Mouse (Mus musculus): ENCODE measurements around the gene Kalrn. TPM values are rescaled to one million over a fixed set of nuclear protein-coding genes. Genes with fewer than 3 reads are reported as not detected.

Gene Kalrn
- polyA plus RNA-seq, 1 experiment from 2014 or later = 30.0 TPM

DNA sequence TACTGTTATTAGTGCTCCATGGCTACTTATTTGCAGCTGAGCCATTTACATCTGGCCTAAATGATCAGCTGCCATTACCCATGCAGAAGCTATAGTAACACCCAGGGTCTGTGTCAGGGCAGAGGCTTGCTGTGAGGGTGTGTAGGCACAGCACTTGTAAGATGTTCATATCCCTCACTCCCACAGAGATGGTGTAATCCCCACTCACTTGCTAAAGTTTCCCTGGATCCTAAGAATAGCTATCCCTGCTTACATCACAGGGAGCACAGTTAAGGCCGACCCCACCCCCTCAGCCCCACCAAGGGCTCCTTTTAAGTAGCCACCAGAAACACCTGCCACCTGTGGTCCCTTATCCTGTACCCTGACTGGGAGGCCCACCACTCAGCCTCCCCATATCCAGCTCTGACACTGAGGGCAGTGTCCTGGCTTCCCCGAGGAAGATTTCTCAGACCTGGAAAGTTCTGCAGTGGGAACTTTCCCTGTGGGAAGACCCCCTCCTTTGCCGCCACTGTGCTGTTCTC, 83.5 kb downstream of the Kalrn start:
- H3K27me3 ChIP-seq = no peaks in the 10 kb centered on the region
- no peak overlapping the region for H3K9ac ChIP-seq
- H3K27ac ChIP-seq = no peak overlapping the region
- H3K36me3 ChIP-seq (replicated peaks) = no peaks in the 10 kb centered on the region
- no peak for ATAC-seq (ENCODE audit: low FRiP score)
- H3K4me2 ChIP-seq = no peak overlapping the region
- H3K9me3 ChIP-seq = no peaks in the 10 kb centered on the region
- no peak overlapping the region for H3K4me3 ChIP-seq (replicated peaks)
- 58% methylated on average over 3 of the region's 3 CpGs for WGBS
- H3K4me1 ChIP-seq = peaks cover 30% of the 10 kb centered on the region

GRCm38 (mm10) chr16:34487823-34488222, 85.5 kb downstream of the Kalrn start:
- ATAC-seq (ENCODE audit: low FRiP score) = no peak
- H3K9ac ChIP-seq = no peak overlapping the region
- no peak overlapping the region for H3K27ac ChIP-seq
- WGBS = 91% methylated on average over 5 of the region's 5 CpGs
- no peak overlapping the region for H3K4me2 ChIP-seq
- H3K27me3 ChIP-seq = no peaks in the 10 kb centered on the region
- H3K36me3 ChIP-seq (replicated peaks) = no peaks in the 10 kb centered on the region
- H3K4me3 ChIP-seq (replicated peaks) = no peak overlapping the region
- no peaks in the 10 kb centered on the region for H3K9me3 ChIP-seq
- H3K4me1 ChIP-seq = peaks cover 30% of the 10 kb centered on the region

DNA sequence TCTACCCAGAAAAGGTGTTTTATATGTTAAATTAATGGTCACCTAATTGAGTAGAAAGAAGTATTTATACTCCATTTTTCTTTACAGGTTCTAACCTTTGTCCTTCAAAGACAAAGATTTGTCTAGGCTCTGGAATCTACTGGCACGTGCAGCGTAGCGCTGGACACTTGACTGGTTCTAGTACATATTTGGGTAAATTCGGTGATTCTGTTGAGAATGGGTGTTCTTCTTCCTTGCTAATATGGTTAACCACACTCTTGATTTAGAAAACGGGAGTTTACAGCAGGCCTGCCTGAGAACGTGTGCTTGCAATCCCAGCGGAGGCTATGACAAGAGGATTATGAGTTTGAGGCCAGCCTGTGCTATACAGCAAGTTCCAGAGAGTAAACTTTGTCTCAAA, 86.1 kb downstream of the Kalrn start:
- WGBS = 89% methylated on average over 7 of the region's 7 CpGs
- Histone ChIP-seq H3K9ac (no peak overlapping the region), H3K27ac (no peak overlapping the region), H3K4me2 (no peak overlapping the region), H3K36me3 (replicated peaks) (no peaks in the 10 kb centered on the region), H3K9me3 (no peaks in the 10 kb centered on the region), H3K4me3 (replicated peaks) (no peak overlapping the region), H3K27me3 (no peaks in the 10 kb centered on the region), H3K4me1 (peaks cover 30% of the 10 kb centered on the region)
- ATAC-seq (ENCODE audit: low FRiP score) = no peak

- H3K4me1 ChIP-seq = peaks cover 23% of the 10 kb centered on the region
- 0 out of 2 replicates have a peak overlapping the region, but pooled peaks have one; percentile 36 for H3K27ac ChIP-seq
- no peak overlapping the region for H3K4me2 ChIP-seq
- H3K27me3 ChIP-seq = no peaks in the 10 kb centered on the region
- no peaks in the 10 kb centered on the region for H3K9me3 ChIP-seq
- ATAC-seq (ENCODE audit: low FRiP score) = no peak
- WGBS = 85% methylated on average over 6 of the region's 6 CpGs
- no peak overlapping the region for H3K4me3 ChIP-seq (replicated peaks)
- no peaks in the 10 kb centered on the region for H3K36me3 ChIP-seq (replicated peaks)
- H3K9ac ChIP-seq = no peak overlapping the region
Observed at GRCm38 (mm10) chr16:34485483-34485882, 87.8 kb downstream of the Kalrn start.

DNA sequence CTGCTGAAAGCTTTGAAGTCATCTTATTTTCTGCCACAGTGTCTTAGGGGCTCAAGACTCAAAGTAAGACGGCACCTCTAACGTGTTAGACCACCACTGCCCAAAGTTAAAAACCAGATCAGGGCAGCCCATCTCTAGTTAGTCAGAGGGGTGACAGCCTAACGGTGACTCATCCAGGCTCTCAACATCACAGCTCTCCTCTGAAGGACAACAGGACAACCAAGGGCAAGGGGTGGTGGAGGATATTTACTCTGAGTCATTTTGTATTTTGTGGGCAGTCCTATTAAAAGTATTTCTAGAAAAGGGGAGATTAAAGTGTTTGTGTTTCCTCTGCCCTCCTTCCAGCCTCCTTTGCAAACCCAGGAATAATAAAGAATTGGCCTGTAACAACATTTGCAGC, 88.4 kb downstream of the Kalrn start:
- WGBS = 70% methylated on average over 3 of the region's 3 CpGs
- Histone ChIP-seq H3K9ac (no peak overlapping the region), H3K27me3 (no peaks in the 10 kb centered on the region), H3K9me3 (no peaks in the 10 kb centered on the region), H3K36me3 (replicated peaks) (no peaks in the 10 kb centered on the region), H3K4me2 (no peak overlapping the region), H3K4me3 (replicated peaks) (no peak overlapping the region), H3K4me1 (peaks cover 19% of the 10 kb centered on the region), H3K27ac (no peak overlapping the region)
- ATAC-seq (ENCODE audit: low FRiP score) = no peak

DNA sequence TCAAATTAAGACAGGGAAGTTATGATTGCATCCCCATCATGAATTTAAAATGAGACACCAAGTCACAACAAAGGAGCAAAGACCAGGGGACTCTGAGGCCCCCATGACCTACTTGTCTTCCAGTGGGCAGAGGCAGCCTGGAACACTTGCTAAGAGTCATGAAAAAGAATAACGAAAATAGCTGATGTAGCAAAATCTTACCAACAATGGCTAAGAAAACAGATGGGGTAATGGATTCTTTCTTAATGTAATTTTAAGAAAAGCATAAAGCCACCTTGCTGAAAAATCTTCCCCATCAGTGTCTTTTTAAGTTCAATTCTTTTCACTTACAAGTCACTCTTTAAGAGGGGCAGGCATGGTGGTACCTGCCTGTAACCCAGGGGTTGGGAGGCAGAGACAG, 89.1 kb downstream of the Kalrn start:
- no peak for ATAC-seq (ENCODE audit: low FRiP score)

DNA sequence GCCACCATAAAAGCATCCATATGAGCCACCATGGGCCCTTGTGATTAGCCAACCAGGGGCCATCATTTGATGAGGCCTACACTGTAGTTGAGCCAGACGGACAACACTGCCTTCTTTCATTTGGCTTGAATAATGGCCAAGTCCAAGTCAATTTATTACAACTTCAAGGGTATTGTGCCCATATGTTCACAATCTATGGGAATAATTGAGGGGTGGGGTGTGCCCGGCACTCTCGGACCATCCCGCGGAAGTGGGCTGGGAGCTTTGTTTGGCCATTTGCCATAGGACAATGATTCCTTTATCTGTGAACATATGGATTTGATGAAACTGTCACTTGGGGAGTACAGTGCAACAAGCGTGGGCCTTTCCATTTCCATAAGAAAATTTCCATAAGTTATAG, 89.6 kb downstream of the Kalrn start:
- Histone ChIP-seq H3K9me3 (no peaks in the 10 kb centered on the region), H3K9ac (no peak overlapping the region), H3K27ac (no peak overlapping the region), H3K36me3 (replicated peaks) (no peaks in the 10 kb centered on the region), H3K4me2 (no peak overlapping the region), H3K4me3 (replicated peaks) (no peak overlapping the region), H3K27me3 (no peaks in the 10 kb centered on the region), H3K4me1 (peaks cover 16% of the 10 kb centered on the region)
- ATAC-seq (ENCODE audit: low FRiP score) = no peak
- WGBS = 54% methylated on average over 6 of the region's 6 CpGs

More for the DNA sequence above, 89.1 kb downstream of the Kalrn start:
- H3K27me3 ChIP-seq = no peaks in the 10 kb centered on the region
- H3K9ac ChIP-seq = no peak overlapping the region
- WGBS = 86% methylated on average over 1 of the region's 1 CpGs
- H3K9me3 ChIP-seq = no peaks in the 10 kb centered on the region
- no peak overlapping the region for H3K4me2 ChIP-seq
- no peaks in the 10 kb centered on the region for H3K36me3 ChIP-seq (replicated peaks)
- no peak overlapping the region for H3K4me3 ChIP-seq (replicated peaks)
- H3K4me1 ChIP-seq = peaks cover 16% of the 10 kb centered on the region
- H3K27ac ChIP-seq = no peak overlapping the region

- WGBS = 56% methylated on average over 4 of the region's 4 CpGs
- H3K27ac ChIP-seq = no peak overlapping the region
Observed at GRCm38 (mm10) chr16:34474741-34475140, 98.6 kb downstream of the Kalrn start.

GRCm38 (mm10) chr16:34473891-34474290, 99.4 kb downstream of the Kalrn start:
- peak overlapping the region; percentile 12; the same call in 1 of the 2 replicates for H3K9ac ChIP-seq
- H3K4me1 ChIP-seq = peaks cover 65% of the 10 kb centered on the region
- H3K27ac ChIP-seq = peak overlapping the region; percentile 53; the same call in 1 of the 2 replicates
- H3K9me3 ChIP-seq = no peaks in the 10 kb centered on the region
- H3K4me2 ChIP-seq = no peak overlapping the region
- H3K27me3 ChIP-seq = no peaks in the 10 kb centered on the region
- 46% methylated on average over 4 of the region's 4 CpGs for WGBS
- H3K36me3 ChIP-seq (replicated peaks) = no peaks in the 10 kb centered on the region
- H3K4me3 ChIP-seq (replicated peaks) = no peak overlapping the region
- ATAC-seq (ENCODE audit: low FRiP score) = no peak

More at GRCm38 (mm10) chr16:34474741-34475140, 98.6 kb downstream of the Kalrn start:
- Histone ChIP-seq H3K27me3 (no peaks in the 10 kb centered on the region), H3K36me3 (replicated peaks) (no peaks in the 10 kb centered on the region), H3K9ac (no peak overlapping the region), H3K9me3 (no peaks in the 10 kb centered on the region), H3K4me3 (replicated peaks) (no peak overlapping the region), H3K4me2 (no peak overlapping the region), H3K4me1 (peaks cover 57% of the 10 kb centered on the region)
- ATAC-seq (ENCODE audit: low FRiP score) = no peak

DNA sequence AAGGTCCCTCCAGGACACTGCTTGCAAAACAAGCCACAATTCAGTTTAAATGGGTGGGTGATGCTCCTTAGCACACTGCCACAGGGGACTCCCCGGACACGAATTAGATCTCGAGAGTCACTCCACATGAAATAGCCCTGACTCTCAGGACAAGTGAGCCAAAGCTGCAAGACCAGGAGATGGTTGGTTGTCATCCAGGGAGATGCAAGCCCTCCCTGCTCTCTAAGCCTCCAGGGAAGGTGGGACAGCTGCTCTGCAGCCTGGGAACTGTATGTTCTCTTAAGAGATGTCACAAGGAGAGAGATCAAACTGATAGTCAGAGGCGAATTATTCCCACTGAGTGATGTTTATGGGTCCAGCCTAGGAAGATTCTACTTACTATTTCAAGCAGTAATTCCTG, 101.9 kb downstream of the Kalrn start:
- peaks cover 88% of the 10 kb centered on the region for H3K4me1 ChIP-seq
- WGBS = 88% methylated on average over 4 of the region's 4 CpGs
- ATAC-seq (ENCODE audit: low FRiP score) = no peak
- no peaks in the 10 kb centered on the region for H3K9me3 ChIP-seq
- H3K27ac ChIP-seq = no peak overlapping the region
- H3K36me3 ChIP-seq (replicated peaks) = no peaks in the 10 kb centered on the region
- no peak overlapping the region for H3K4me2 ChIP-seq
- no peak overlapping the region for H3K4me3 ChIP-seq (replicated peaks)
- H3K9ac ChIP-seq = no peak overlapping the region
- H3K27me3 ChIP-seq = no peaks in the 10 kb centered on the region

- ATAC-seq (ENCODE audit: low FRiP score) = no peak
- 0 out of 2 replicates have a peak overlapping the region, but pooled peaks have one; percentile 19 for H3K27ac ChIP-seq
- H3K4me2 ChIP-seq = no peak overlapping the region
- no peak overlapping the region for H3K4me3 ChIP-seq (replicated peaks)
- H3K4me1 ChIP-seq = peaks cover 85% of the 10 kb centered on the region
- no peaks in the 10 kb centered on the region for H3K9me3 ChIP-seq
- 78% methylated on average over 5 of the region's 5 CpGs for WGBS
- H3K9ac ChIP-seq = no peak overlapping the region
- H3K36me3 ChIP-seq (replicated peaks) = no peaks in the 10 kb centered on the region
- H3K27me3 ChIP-seq = no peaks in the 10 kb centered on the region
Observed at GRCm38 (mm10) chr16:34470343-34470742, 103.0 kb downstream of the Kalrn start.

- Histone ChIP-seq H3K4me2 (peak overlapping the region; percentile 6; the same call in 1 of the 2 replicates), H3K27ac (0 out of 2 replicates have a peak overlapping the region, but pooled peaks have one; percentile 50), H3K4me1 (peaks cover 77% of the 10 kb centered on the region), H3K36me3 (replicated peaks) (no peaks in the 10 kb centered on the region), H3K4me3 (replicated peaks) (no peak overlapping the region), H3K9ac (0 out of 2 replicates have a peak overlapping the region, but pooled peaks have one; percentile 25), H3K27me3 (no peaks in the 10 kb centered on the region), H3K9me3 (no peaks in the 10 kb centered on the region)
- 38% methylated on average over 8 of the region's 8 CpGs for WGBS
- ATAC-seq (ENCODE audit: low FRiP score) = peak; percentile 66
Observed at GRCm38 (mm10) chr16:34469277-34469868, 104.0 kb downstream of the Kalrn start.

DNA sequence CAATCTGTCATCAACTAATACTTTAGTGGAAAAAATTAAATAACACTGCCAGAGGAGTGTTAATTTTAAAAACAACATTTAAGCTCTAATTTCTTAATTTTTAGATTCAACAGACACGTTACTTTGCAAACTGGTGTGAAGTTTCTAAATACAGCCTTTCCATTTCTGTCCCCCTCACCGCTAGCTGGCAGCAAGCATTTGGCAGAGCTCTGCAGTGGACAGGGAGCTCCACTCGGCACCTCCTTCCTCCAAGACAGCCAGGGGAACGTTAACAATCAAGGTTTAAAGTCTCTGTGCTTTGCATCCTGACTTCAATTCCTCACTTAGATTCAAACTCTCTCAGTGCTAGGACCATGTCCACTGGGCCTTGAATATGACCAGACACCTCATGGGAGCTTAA, 106.7 kb downstream of the Kalrn start:
- Histone ChIP-seq H3K36me3 (replicated peaks) (no peaks in the 10 kb centered on the region), H3K27ac (no peak overlapping the region), H3K9me3 (no peaks in the 10 kb centered on the region), H3K9ac (no peak overlapping the region), H3K4me3 (replicated peaks) (no peak overlapping the region), H3K4me2 (no peak overlapping the region), H3K27me3 (no peaks in the 10 kb centered on the region), H3K4me1 (peaks cover 58% of the 10 kb centered on the region)
- 65% methylated on average over 4 of the region's 4 CpGs for WGBS
- ATAC-seq (ENCODE audit: low FRiP score) = no peak
